Mouse (Mus musculus): ENCODE data around the gene Brd3.

Gene Brd3

DNA sequence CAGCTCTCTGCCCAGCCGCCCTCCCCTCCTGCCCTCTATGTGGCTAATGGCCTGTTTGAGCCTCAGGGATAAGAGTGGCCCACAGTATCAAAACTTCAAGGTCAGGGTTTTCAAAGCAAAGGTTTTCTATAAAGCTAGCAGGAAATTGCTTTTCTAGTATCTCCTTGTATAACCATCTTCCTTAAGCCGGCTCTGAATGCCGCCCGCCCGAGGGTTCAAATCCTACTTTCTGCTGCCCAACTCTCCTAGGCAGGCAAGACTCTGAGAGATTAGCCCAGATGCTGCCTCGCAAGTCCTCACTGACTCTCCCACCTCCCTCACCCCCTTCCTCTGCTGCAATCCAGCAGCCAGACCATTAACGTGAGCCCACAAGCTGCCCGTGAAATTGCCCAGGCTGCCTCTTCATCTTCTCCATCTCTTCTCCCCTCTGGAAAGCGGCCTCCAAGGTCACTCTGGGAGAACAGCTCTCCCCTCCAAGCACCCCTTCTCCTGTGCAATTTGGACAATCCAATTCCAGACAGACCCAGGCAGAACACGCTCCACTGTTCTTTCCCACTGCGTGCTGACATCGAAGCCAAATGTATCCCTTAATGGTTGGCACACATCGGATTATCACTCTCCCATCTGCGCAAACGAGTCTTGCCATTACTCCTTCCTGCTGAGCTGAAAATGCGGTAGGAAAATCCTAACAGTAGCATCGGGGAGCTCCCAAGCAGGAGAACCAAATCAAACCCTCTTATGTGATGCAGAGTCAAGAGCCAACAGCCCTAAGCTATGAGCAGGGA lies 110.6 kb downstream of the Brd3 start:
- DNase-seq (ENCODE audit: low read depth) = no peak
